In the genomic region with DNA sequence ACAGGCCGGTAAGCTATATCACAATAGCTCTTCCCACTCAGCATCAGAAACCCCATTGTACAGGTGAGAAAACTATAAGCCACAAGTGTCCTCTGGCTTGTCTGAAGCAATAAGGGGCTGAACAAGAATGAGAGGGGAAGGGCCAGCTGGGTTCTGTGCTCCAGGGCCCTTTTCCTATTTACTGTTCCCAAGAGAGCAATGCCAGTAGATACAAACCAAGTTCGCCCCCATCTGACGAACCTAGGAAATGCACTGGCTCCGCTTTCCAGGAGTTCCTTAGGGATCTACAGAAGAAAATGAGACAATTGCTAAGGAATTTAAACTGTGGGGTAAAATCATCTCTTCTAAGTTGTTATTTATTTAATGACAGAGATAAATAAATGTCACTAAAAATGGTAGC, we compare ENCODE assay signal across 10 mouse cellular contexts. TPM values are rescaled to one million over a fixed set of nuclear protein-coding genes. Genes with fewer than 3 reads are reported as not detected.
DNase-seq lines count a peak whose midpoint lies in the region; ATAC-seq lines count a peak whose summit lies in the region.
"Had no signal": no experiment of that assay in that cellular context is flagged by ENCODE, and none has a peak within 500 bp of the region (broad histone marks: within the 10 kb centered on the region; RNA-seq: fewer than 3 reads in every experiment).

No protein-coding gene starts in this region.

- no peaks in the 10 kb centered on the region; the same call in 1 of the 2 replicates for H3K4me1 ChIP-seq in heart, embryonic 11.5 days (ENCODE audit: control insufficient read depth, insufficient read depth, low read length)
- H3K4me1 ChIP-seq: stomach, embryonic 15.5 days had no signal

- no peaks in the 10 kb centered on the region for H3K9me3 ChIP-seq in heart, embryonic 11.5 days (replicated peaks; ENCODE audit: control insufficient read depth, low read length)
- H3K9me3 ChIP-seq: limb, embryonic 15.5 days; stomach, embryonic 15.5 days had no signal

- no peak overlapping the region for H3K4me2 ChIP-seq in heart, embryonic 11.5 days
- H3K4me2 ChIP-seq: limb, embryonic 15.5 days; stomach, embryonic 15.5 days had no signal

- H3K4me3 ChIP-seq in heart, embryonic 11.5 days (ENCODE audit: low read depth, low read length): no peak overlapping the region
- H3K4me3 ChIP-seq: limb, embryonic 15.5 days; stomach, embryonic 15.5 days had no signal

- 32% methylated on average over 4 of the region's 4 CpGs for whole genome bisulfite sequencing in heart, embryonic 11.5 days (ENCODE audit: insufficient replicate concordance)

- intact Hi-C loops in left cerebral cortex, postnatal 25 days (cut with DNase I): loop anchor here (1.0 kb wide), 2 partner anchors 88 to 236 kb away; no protein-coding TSS in a partner anchor

- no peak for ATAC-seq in heart, embryonic 11.5 days (replicated peaks; ENCODE audit: insufficient number of reproducible peaks, low FRiP score, low TSS enrichment)

- H3K27me3 ChIP-seq in heart, embryonic 11.5 days (ENCODE audit: control insufficient read depth, insufficient read depth, low read length): no peaks in the 10 kb centered on the region
- H3K27me3 ChIP-seq: stomach, embryonic 15.5 days had no signal

- H3K27ac ChIP-seq in heart, embryonic 11.5 days (ENCODE audit: low read depth, low read length): no peak overlapping the region
- H3K27ac ChIP-seq: limb, embryonic 15.5 days; stomach, embryonic 15.5 days had no signal

- no peak overlapping the region for H3K9ac ChIP-seq in heart, embryonic 11.5 days (ENCODE audit: low read depth, low read length)
- H3K9ac ChIP-seq: limb, embryonic 15.5 days; stomach, embryonic 15.5 days had no signal

- no peaks in the 10 kb centered on the region for H3K36me3 ChIP-seq in heart, embryonic 11.5 days (ENCODE audit: control insufficient read depth, insufficient read depth, low read length)
- H3K36me3 ChIP-seq: limb, embryonic 15.5 days; stomach, embryonic 15.5 days had no signal

- peak; percentile 94 for DNase-seq in heart, adult 11 months
- peak; percentile 61 to 91 for DNase-seq in adrenal gland, adult (ENCODE audit: inconsistent age in 2 of 2, low spot score in 1 of 2)
- peak; percentile 63 for DNase-seq in forelimb bud, embryonic 11.5 days (ENCODE audit: low read depth, low spot score)
- peak; percentile 65 to 85 for DNase-seq in kidney, adult 8-10 months
- peak; percentile 66 to 81 for DNase-seq in left cerebral cortex, postnatal 25 days (ENCODE audit: low spot score in 2 of 2)
- peak; percentile 86 to 87 for DNase-seq in right cerebral cortex, adult 2 months (ENCODE audit: low spot score in 2 of 2)
- DNase-seq in spleen, postnatal 4 days (ENCODE audit: low spot score in 2 of 2): no peak

RNA-seq across cellular contexts. Expression of a gene that starts 38.2 kb away (rescaled TPM):
- 301 and 350 TPM in 2 replicates for polyA plus RNA-seq in heart, embryonic 11.5 days (2014; fragmentation: Nextera tagmentation; extraction: Ambion mirVana)
- total RNA-seq in left cerebral cortex, postnatal 25 days (2021): 100 to 1,000 TPM; 192 to 208 TPM

Comparison
In these comparisons a context has a peak if more than half of its experiments do, and no peak if none do; other contexts are left out.
1. DNase-seq: peak in heart, adult 11 months (single experiment), adrenal gland, adult (2 of 2), forelimb bud, embryonic 11.5 days (single experiment), kidney, adult 8-10 months (2 of 2), left cerebral cortex, postnatal 25 days (2 of 2) and right cerebral cortex, adult 2 months (2 of 2); none in spleen, postnatal 4 days (0 of 2).